Mouse (Mus musculus) cerebellum, postnatal 36 days (tissue): ENCODE results near the gene Lsm8.
"Not testable (repeated sequence)": the region's sequence is repeated elsewhere in the genome, so short reads cannot be mapped to it uniquely, and the experiment has no call there.

Source experiments
- DNase-seq, 2 experiments: peaks; one replicate each; pipeline ENCODE4 v3.0.0; 2021 to 2022; ENCODE audit warnings: mixed read lengths in 2 of 2

Gene Lsm8

DNA sequence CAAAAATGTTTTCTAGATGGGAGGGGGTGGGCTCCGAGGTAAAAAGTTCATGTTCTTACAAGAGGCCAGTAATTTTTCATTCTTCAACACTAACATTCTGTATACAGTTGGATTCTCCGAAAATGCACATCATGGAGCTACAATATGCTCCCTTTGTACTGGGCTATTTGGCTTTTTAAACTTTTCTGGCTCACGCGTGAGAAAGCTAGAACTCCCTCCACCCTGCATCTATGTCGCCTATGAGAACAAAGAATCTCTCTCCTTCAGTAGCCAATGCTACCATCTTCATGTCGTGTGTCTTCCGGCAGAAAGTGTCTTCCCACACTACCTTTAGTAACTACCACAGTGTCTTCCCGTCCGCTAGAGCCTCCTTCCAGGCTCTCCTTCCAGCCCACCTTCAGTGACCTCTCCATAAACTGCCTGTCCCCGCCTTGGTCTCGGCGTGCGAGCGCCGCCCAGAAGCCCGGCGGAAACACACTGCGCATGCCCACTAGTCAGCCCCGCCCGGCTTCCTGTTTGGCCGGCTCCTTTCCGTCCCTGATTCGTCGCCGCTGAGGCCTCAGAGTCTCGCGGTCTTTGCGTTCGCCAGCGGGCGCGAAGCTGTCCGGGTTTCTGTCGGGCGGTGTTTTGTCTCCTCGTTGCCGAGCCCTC, at the start of gene Lsm8:
Gene Lsm8, plus strand, starts transcription at position 529 of the 651 bp plus-strand sequence.
- DNase-seq, result peak; percentile 94

DNA sequence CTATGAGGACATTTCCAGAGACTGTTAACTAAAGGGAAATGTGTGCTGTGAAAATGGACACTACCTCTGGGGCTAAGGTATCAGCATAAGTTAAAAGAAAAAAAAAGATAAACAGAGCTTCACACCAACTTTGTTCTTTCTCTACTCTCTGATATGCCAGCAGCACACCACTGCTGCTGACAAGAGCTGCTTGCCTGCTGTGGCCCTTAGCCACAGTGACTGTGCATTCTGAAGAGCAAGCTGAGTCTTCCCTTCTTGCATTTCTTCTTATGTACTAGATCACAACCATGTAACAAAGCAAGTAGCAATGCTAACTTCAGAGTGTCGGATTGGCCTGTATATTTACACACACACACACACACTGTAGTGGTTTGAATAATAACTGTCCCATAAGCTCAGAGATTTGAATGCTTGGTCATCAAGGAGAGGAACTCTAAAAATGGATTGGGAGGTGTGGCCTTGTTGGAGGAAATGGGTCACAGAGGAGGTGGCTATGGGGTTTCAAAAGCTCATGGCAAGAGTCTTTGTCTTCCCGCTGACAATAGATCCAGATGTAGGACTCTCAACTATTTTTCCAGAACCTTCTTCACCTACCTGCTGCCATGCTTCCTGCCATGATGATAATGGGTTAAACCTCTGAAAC, 47.4 kb upstream of the Lsm8 start:
- DNase-seq, result no peak

DNA sequence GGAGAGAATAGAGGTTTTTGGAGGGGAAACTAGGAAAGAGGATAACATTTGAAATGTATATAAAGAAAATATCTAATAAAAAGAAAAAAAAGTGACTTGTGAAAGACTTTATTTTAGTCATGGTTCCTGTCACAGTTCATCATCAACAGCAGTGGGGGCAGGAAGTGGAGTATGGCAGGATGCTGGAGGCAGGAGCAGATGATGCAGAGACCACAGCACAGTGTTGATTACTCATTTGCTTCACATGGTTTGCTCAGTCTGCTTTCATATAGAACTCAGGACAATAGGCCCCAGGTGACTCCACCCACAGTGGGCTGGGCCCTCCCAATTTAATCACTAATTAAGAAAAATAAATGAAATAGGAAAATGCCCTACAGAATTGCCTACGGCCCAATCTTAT, 35.8 kb upstream of the Lsm8 start:
- no peak for DNase-seq

DNA sequence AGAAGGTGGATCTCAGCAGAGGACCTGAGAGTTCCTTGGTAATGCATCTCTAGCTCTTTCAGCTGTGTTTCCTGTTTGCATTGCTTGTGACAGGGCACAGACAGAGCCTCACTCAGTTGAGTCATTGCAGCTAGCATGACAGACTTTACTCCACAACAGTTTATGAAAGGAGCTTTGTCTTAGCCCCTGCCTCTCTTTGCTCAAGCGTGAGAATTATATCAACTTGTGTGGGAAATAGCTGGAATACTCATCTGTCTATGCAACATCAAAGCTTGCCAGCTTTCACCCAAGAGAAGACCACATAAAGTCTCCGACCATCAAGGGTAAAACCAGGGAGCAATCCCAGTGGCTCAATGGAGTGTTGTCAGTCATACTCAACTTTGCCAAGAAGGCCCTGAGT, 32.8 kb upstream of the Lsm8 start:
- no peak for DNase-seq

DNA sequence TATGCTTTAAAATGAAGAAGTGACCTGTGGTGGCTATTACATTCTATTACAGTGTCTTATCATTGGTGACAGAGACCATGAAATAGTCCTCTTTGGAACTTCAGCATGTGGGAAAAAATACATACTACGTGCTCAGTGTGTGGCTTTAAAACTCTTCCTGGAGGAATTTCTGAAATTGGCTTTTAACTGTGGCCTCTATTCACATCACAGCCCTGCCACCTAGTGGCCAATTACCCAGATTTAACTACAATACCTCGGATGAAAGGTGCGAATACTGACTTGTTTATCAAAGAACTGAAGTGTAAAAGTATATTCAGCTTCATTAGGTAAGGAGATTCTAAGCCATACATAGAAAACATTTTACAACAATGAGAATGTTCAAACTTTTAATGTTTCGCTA, 29.0 kb upstream of the Lsm8 start:
- DNase-seq, result peak; percentile 53 to 67

DNA sequence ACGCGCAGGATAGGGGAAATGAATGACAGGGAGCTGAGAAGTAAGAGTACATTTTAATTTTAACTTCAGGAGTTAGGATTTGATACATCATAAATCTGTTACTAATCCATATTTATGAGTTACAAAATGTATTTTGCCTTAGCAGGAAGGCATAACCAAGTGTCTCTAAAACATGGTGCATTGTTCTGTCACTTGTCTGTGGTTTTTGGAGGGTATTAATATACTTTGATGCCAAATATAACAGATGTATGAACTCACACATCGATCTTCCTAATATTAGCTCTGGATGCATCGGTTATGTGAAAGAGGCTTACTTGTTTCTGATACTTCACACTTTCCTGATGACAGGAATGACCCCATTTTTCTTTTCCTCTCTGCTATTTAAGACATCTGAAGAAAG, 28.1 kb upstream of the Lsm8 start:
- DNase-seq, result no peak

DNA sequence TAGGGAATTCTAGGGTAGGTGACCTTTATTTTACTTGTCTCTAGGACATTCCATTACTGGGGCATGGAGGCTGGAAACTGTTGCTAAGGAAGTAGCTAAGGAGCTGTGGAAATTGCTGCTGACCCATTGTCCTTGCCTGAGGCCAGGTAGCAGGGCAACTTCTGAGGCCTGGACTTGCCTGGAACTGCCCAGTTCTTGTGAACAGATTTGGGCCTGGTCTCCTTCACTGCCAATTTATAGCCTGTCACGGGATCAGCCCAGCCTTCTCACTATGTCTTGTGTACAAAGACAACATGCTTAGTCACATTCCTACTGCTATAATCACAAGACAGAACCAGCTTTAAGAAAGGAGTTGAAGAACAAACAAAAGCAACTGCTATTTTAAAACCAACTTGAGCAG, 25.6 kb upstream of the Lsm8 start:
- DNase-seq, result no peak

DNA sequence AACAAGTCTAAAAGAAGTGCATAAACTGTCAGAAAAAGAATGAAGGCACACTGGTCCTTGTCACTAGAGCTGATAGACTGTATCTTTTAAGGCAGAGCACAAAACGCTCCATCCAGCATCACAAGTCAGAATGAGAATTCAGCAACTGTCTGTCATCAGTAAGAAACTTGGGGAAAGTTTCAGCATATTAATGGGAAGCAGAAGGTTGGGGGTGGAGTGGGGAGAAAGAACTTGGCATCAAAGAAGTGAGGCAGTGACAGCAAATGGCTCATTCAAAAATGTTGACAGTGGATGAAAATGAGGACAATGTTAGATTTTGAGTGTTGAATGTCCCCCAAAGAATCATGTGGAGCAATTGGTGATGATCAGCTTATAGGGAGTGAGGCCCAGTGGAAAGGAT, 15.4 kb upstream of the Lsm8 start:
- no peak for DNase-seq

DNA sequence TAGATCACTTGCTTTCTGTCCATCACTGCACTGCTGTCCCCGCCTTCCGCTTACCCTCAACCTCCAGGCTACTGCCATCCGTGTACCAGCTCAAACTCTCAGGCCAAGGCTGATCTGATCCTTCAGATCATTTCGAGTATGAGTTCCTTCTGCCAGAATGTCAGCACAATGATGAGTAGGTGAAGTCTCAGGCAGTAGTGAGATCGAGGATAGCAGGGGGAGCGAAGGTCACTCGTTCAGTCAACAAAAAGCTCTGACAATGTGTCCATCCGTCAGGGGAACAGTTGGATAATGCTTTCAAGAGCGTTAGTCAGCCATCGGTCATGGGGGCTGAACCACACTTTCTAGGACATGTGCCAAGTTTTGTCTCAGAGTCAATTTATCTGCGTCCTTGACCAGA, 3.9 kb upstream of the Lsm8 start:
- DNase-seq, result not testable (repeated sequence)

DNA sequence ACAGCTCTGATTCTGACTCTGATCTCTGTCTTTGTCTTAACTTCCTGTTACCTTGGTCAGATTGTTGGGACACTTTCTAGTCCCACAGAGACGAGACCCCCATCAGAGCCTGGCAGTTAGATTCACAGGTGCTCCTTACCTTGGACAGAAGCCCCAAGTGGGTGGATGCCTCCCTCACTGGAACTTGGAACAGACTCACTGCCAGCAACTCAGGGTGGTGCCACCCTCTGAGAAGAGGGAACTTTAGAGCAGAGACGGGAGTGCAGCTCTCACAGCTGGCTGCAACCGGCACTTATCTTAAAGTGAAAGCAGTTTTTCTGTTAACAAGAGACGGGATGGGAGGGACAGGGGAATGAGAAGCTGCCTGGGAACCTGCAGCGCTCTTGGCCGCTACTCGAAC, 2.8 kb upstream of the Lsm8 start:
- not testable (repeated sequence) for DNase-seq

DNA sequence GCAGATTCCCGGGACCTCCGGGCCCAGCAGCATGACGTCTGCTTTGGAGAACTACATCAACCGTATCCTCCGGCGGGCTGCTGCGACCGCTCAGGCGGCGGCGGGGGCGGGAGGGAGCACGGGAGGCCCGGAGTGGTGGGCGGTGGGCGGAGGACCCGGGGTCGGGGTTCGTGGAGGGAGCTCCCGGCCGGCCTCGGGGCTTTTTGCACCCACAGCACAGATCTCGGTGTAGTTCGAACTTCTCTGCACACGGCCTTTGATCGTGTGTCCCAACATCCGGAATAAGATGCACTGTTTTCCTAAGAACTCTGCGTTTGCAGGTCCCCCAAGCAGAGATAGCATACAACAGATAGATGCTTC, 303 bp downstream of the Lsm8 start:
- no peak for DNase-seq

DNA sequence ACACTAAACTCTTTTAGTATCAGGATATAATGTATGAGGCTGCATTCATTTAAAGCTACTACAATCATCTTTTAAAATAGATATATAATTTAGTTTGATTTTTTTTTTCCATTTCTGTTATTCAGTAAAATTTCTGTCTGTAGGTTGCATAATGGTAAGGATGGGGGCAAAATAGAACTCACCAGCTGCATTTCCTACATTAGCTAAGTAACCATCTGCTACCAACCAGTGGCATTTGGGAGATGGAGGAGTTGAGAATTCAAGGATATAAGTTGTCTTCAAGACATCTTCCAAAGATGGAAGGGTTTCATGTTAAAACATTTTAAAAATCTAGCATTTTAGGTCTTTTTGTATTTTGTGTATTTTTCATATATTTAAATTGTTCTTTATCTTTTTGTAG, 6.9 kb downstream of the Lsm8 start:
- DNase-seq, result no peak

DNA sequence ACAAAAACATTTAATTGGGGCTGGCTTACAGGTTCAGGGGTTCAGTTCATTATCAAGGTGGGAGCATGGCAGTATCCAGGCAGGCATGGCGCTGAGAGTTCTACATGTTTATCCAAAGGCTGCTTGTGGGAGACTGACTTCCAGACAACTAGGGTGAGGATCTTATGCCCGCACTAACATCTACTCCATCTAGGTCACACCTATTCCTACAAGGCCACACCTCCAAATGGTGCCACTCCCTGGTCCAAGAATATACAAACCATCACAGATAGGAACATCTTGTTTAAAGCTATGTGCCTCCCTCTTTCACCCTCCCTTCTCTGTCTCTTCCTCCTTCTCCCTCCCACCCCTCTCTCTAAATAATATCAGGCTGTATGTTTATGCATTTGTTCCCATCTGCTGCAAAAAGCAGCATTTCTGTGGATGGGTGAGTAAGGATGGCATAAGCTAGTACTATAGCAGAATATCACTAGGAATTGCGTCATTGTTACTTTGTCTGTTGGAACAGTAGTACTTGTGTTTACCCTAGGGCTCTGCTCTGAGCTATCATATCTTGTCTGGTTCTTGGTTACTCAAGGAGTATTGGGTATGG, 8.2 kb downstream of the Lsm8 start:
- DNase-seq, result no peak

DNA sequence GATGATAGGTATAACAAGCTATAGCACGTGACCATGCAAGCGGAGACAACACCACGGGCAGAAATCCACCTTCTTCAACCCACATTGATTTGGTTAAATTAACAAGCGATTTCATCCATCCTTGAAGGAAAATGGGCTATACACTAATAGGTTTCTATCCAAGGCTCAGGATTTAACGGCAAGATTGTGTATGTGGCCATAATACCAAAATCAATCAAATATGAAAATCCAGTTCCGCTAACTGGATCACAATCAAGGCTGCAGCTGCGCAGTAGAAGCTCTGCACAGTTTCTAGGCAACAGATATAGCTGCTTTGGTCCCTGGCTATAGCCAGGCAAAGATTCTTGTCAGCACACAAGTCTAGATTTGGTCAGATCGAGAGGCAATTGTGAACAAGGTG, 17.6 kb downstream of the Lsm8 start, which contains the start of gene Ankrd7:
Gene Ankrd7, plus strand, starts transcription at position 301 of the 400 bp plus-strand sequence.
- no peak for DNase-seq

DNA sequence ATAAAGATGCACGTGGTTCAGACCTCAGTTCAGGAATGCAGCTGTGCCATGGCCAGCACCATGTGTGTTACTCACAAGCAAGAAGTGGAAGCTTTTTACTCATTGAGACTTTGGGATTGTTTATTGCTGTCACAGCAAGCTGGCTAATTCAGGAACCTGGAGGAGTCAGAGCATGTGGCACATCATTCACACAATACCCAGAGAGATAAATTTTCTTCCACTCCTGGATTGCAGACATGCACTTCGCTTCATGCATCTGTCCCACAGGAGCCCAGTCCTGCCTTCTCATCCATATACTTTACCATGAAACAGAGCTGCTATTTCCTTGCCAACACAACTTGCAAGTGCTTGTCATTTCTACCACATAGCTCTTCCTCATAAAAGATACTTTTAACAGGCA, 40.7 kb downstream of the Lsm8 start:
- no peak for DNase-seq

DNA sequence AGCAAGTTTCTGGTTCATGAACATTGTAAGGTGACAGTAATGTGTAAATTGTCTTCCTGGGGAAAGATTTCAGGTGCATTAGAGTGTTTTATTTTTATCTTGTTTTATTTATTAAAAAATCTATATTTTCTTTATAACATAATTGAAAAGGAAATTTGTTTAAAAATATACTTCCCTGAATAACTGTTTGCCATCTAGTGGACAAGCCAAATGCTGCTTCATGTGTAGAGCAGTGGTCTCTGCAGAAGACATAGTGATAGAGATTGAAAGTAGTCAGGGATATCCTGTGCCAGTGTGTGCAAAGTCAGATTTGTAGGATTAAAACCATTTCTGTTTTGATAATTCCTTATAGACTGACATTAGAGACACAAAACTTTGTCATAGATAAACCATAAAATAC, 45.8 kb downstream of the Lsm8 start:
- DNase-seq, result no peak
